Mouse (Mus musculus) inflammation-experienced regulatory T-cells (primary cell): ENCODE data around the gene Il5. TPM values are rescaled to one million over a fixed set of nuclear protein-coding genes. Genes with fewer than 3 reads are reported as not detected.

Experiments used
- polyA plus RNA-seq, 2 experiments: library from polyadenylated mRNA; unstranded; fragments of 100-300 nt; shearing (Covaris generic); gene quantifications; one replicate each; pipeline ENCODE4 v1.2.1; 2017

Il5 gene
- polyA plus RNA-seq = not detected

DNA sequence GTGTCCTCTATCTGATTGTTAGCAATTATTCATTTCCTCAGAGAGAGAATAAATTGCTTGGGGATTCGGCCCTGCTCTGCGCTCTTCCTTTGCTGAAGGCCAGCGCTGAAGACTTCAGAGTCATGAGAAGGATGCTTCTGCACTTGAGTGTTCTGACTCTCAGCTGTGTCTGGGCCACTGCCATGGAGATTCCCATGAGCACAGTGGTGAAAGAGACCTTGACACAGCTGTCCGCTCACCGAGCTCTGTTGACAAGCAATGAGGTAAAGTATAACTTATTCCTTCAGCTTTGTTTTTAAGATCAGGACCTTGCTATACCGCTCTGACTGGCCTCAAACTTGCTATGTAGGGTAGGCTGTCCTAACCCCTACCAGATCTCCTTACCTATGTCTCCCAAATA, at the start of gene Il5:
Il5 (plus strand) TSS at position 80 of the 400 bp plus-strand sequence.

DNA sequence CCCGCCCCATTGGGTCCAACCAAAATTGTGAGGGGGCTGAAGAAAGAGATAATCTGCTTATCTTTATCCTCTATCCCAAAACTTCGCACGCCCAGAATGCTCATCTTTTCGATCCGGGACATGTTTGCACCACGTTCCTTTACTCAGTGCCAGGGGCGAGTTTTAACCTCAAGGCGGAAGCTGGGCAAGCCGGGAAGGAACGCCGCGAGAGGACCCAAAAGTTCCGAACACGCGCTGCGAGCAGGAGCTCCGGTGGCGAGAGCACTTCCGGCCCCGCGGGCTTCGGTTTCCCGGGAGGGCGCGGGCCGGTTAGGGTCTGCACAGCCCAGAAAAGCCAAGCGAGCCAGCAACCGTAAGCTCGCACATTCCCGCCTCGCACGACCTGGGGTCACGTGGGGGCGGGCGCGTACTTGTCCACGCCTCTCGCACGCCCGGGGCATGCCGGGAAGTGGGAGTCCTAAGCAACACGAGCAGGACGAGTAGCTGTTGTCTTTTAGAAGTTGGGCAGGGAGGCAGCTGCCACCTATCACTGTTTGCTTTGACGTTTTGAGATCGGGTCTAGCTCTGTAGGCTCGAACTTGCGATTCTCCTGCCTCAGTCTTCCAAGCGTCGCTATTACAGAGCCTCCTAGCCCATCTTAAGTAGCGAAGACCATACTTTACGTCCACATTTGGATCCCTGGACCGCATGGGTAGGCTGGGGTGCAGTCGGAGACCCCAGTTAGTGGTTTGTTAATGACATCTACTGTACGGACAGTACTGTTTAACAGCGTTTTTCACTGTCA, 13.5 kb upstream of the Il5 start, which contains the start of gene Rad50:
Rad50 (minus strand) TSS at position 386 of the 784 bp plus-strand sequence.

DNA sequence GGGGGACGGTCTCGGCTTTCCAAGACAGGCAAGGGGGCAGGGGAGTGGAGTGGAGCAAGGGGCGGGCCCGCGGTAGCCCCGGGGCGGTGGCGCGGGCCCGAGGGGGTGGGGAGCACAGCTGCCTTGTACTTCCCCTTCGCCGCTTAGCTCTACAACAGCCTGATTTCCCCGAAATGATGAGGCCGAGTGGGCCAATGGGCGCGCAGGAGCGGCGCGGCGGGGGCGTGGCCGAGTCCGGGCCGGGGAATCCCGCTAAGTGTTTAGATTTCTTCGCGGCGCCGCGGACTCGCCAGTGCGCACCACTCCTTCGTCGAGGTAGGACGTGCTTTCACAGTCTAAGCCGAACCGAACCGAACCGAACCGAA, 49.1 kb downstream of the Il5 start, which contains the start of gene Irf1:
Irf1 (plus strand) TSS at position 255 of the 365 bp plus-strand sequence.

DNA sequence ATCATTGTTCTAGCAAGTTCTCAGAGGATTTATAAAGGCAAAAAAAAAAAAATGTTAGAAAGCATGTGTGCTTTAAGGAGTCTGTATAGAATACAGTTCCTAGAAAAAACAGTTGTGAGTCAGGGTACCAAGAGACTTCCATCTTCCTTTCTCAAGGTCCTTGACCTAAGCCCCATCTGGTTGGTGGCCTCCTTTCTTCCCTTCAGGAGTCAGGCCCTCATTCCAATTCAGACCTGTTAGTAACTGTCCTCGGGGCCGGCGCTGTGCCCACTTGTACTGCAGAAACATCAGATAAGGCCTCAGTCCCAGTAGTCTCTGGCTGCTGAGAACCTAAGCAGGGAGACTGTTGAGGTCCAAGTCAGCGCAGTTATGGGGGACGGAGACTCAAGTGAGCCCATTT, 52.5 kb downstream of the Il5 start, which contains the start of gene Gm17334:
Gm17334 (minus strand) TSS at position 101 of the 400 bp plus-strand sequence.

Other genes starting within 250 kb of the Il5 start
- not detected for gene Gm9945, start 240.6 kb upstream of the Il5 start, polyA plus RNA-seq
- not detected for gene Sowaha, start 240.5 kb upstream of the Il5 start, polyA plus RNA-seq
- gene Sept8, start 201.5 kb upstream of the Il5 start, polyA plus RNA-seq = 10 to 100 TPM in 1 of 2 experiments, 1 to 10 TPM in 1; 3.6 to 20.4 TPM
- 1 to 10 TPM; 7.6 to 7.9 TPM for gene Kif3a, start 153.4 kb upstream of the Il5 start, polyA plus RNA-seq
- 100 to 1,000 TPM in 1 of 2 experiments, 1 to 10 TPM in 1; 4.6 to 100 TPM for gene Il4, start 102.1 kb upstream of the Il5 start, polyA plus RNA-seq
- gene Il13, start 86.1 kb upstream of the Il5 start, polyA plus RNA-seq = under 1 TPM in 1 of 2 experiments, not detected in 1; 0.39 TPM
- gene Rad50, start 13.5 kb upstream of the Il5 start, polyA plus RNA-seq = 10 to 100 TPM; 43.5 to 44.4 TPM
- 100 to 1,000 TPM; 400 to 431 TPM for gene Irf1, start 49.2 kb downstream of the Il5 start, polyA plus RNA-seq
- 1 to 10 TPM; 1.5 to 2.2 TPM for gene Gm17334, start 52.4 kb downstream of the Il5 start, polyA plus RNA-seq
- 10 to 100 TPM; 31.6 to 40.9 TPM for gene Gm12216, start 138.5 kb downstream of the Il5 start, polyA plus RNA-seq
- 10 to 100 TPM; 18.3 to 30.9 TPM for gene Slc22a5, start 170.9 kb downstream of the Il5 start, polyA plus RNA-seq